Mouse (Mus musculus) liver, embryonic 14.5 days (tissue): Measurements from ENCODE around the gene Ptpn5. TPM values are rescaled to one million over a fixed set of nuclear protein-coding genes. Genes with fewer than 3 reads are reported as not detected.

ENCODE experiments used
- ATAC-seq: fragments of 200-750 bp; cut with Nextera tagmentation; 2 replicates; pipeline ENCODE4 v1.8.0; 2017; ENCODE audit warnings: moderate number of reproducible peaks, mild to moderate bottlenecking, moderate library complexity; ENCODE audit not compliant: insufficient read depth
- DNase-seq, 3 experiments: peaks; one replicate each; pipeline ENCODE4 v3.0.0-alpha.2; 2012 to 2013; ENCODE audit warnings: low read depth in 3 of 3, low spot score in 3 of 3
- H3K27ac ChIP-seq: fragments of 300-500 bp; sonication (generic); 2 replicates; pipeline ENCODE4 v1.5.1; 2014; ENCODE audit warnings: moderate library complexity, mild to moderate bottlenecking, control low read depth, inconsistent platforms
- H3K27me3 ChIP-seq: fragments of 300-500 bp; sonication (generic); 2 replicates; pipeline ENCODE4 v1.6.1; 2014; ENCODE audit warnings: mild to moderate bottlenecking, low read length, moderate library complexity; ENCODE audit not compliant: control insufficient read depth, insufficient read depth
- H3K36me3 ChIP-seq: fragments of 300-500 bp; sonication (generic); replicated peaks from 2 replicates; pipeline ENCODE4 v1.6.1; 2014; ENCODE audit warnings: low read depth; ENCODE audit not compliant: control insufficient read depth, insufficient read depth
- H3K4me1 ChIP-seq, 2 experiments: fragments of 200-500 bp in 1 of 2; fragments of 300-500 bp in 1 of 2; sonication (generic) in 1 of 2; replicated peaks; 2 replicates each; pipeline ENCODE4 v1.6.1; 2012 to 2014; ENCODE audit warnings: antibody characterized with exemption in 1 of 2, inconsistent platforms in 1 of 2, low read length in 1 of 2; ENCODE audit not compliant: control insufficient read depth in 2 of 2, insufficient read depth in 2 of 2
- H3K4me2 ChIP-seq: fragments of 300-500 bp; sonication (generic); 2 replicates; pipeline ENCODE4 v1.6.1; 2014; ENCODE audit warnings: low read depth, mild to moderate bottlenecking, control low read depth, moderate library complexity
- H3K4me3 ChIP-seq, 2 experiments: fragments of 200-500 bp in 1 of 2; fragments of 300-500 bp in 1 of 2; sonication (generic) in 1 of 2; 2 replicates each; pipeline ENCODE4 v1.5.1; 2012 to 2014; ENCODE audit warnings: low read depth in 2 of 2, low read length in 2 of 2, mild to moderate bottlenecking in 2 of 2, control low read depth in 1 of 2, inconsistent platforms in 1 of 2, moderate library complexity in 1 of 2; ENCODE audit not compliant: insufficient read depth in 1 of 2
- H3K9ac ChIP-seq: fragments of 300-500 bp; sonication (generic); replicated peaks from 2 replicates; pipeline ENCODE4 v1.6.1; 2014; ENCODE audit warnings: mild to moderate bottlenecking, control low read depth, moderate library complexity
- H3K9me3 ChIP-seq: fragments of 300-500 bp; sonication (generic); 2 replicates; pipeline ENCODE4 v1.6.1; 2016; ENCODE audit warnings: low read length, mixed read lengths; ENCODE audit not compliant: control insufficient read depth
- CTCF ChIP-seq: IDR thresholded peaks from 2 replicates; pipeline ENCODE4 v1.5.1; 2016; ENCODE audit warnings: antibody characterized with exemption, low read depth, control low read depth
- EP300 ChIP-seq: IDR thresholded peaks from 2 replicates; pipeline ENCODE4 v1.6.1; 2016; ENCODE audit warnings: antibody characterized with exemption, low read depth
- WGBS: fragments of 180-500 bp; shearing (Covaris S2); extraction: QIAGEN DNeasy Blood & Tissue Kit; methylation state at CpG from one replicate; pipeline ENCODE4 v1.1.7; 2014; ENCODE audit not compliant: insufficient replicate concordance; 5-methylcytosine and 5-hydroxymethylcytosine counted together
- polyA plus RNA-seq, 2 experiments: library from polyadenylated mRNA; depleted of rRNA in 1 of 2; stranded (reverse) in 1 of 2; unstranded in 1 of 2; fragments of >200 nt; fragmentation: Nextera tagmentation in 1 of 2; extraction: Ambion mirVana in 1 of 2; gene quantifications; 2 replicates each; pipeline versions ENCODE4 v1.2.1 to v1.2.3; 2012 to 2014

The Ptpn5 gene
- polyA plus RNA-seq, 2 experiments, result not detected

- DNase-seq (no peak), ATAC-seq (no peak)
- Histone ChIP-seq H3K27me3 (no peaks in the 10 kb centered on the region), H3K9ac (no peak overlapping the region), H3K36me3 (no peaks in the 10 kb centered on the region), H3K4me3 (no peak overlapping the region), H3K9me3 (no peaks in the 10 kb centered on the region), H3K4me1 (peaks cover 0 to 10% of the 10 kb centered on the region in 2 experiments; a peak in 1 of 4 replicates), H3K27ac (no peak overlapping the region), H3K4me2 (no peak overlapping the region)
- 49% methylated on average over 5 of the region's 5 CpGs for WGBS
- TF ChIP-seq EP300 (no peak), CTCF (peak; percentile 39; the same call in 1 of the 2 replicates)
Observed at GRCm38 (mm10) chr7:47072551-47072950, 60.9 kb downstream of the Ptpn5 start.

- H3K9ac ChIP-seq, result no peak overlapping the region
- no peaks in the 10 kb centered on the region for H3K27me3 ChIP-seq
- 0 out of 2 replicates have a peak, but pooled peaks have one; percentile 21 for ATAC-seq
- H3K4me2 ChIP-seq, result no peak overlapping the region
- H3K27ac ChIP-seq, result no peak overlapping the region
- no peak overlapping the region for H3K4me3 ChIP-seq
- H3K9me3 ChIP-seq, result no peaks in the 10 kb centered on the region
- 41% methylated on average over 5 of the region's 5 CpGs for WGBS
- no peaks in the 10 kb centered on the region for H3K36me3 ChIP-seq
- TF ChIP-seq EP300 (no peak), CTCF (no peak)
- peaks cover 0 to 2% of the 10 kb centered on the region in 2 experiments; a peak in 2 of 4 replicates for H3K4me1 ChIP-seq
- DNase-seq, result no peak
Observed at GRCm38 (mm10) chr7:47067879-47068278, 65.6 kb downstream of the Ptpn5 start.

- DNase-seq (no peak), ATAC-seq (no peak)
- Histone ChIP-seq H3K4me2 (no peak overlapping the region), H3K9me3 (no peaks in the 10 kb centered on the region), H3K36me3 (no peaks in the 10 kb centered on the region), H3K4me3 (no peak overlapping the region), H3K27me3 (no peaks in the 10 kb centered on the region), H3K4me1 (peaks cover 0 to 2% of the 10 kb centered on the region in 2 experiments; a peak in 2 of 4 replicates), H3K9ac (no peak overlapping the region), H3K27ac (no peak overlapping the region)
- TF ChIP-seq CTCF, result no peak
- no peak for TF ChIP-seq EP300
- 64% methylated on average over 3 of the region's 3 CpGs for WGBS
Observed at GRCm38 (mm10) chr7:47066942-47067341, 66.5 kb downstream of the Ptpn5 start.

- Histone ChIP-seq H3K9ac (no peak overlapping the region), H3K27me3 (no peaks in the 10 kb centered on the region), H3K4me2 (peak overlapping the region; percentile 39), H3K4me3 (no peak overlapping the region), H3K9me3 (no peaks in the 10 kb centered on the region), H3K4me1 (peaks cover 2 to 13% of the 10 kb centered on the region in 2 experiments), H3K36me3 (no peaks in the 10 kb centered on the region), H3K27ac (no peak overlapping the region)
- 57% methylated on average over 5 of the region's 5 CpGs for WGBS
- no peak for ATAC-seq
- TF ChIP-seq CTCF (no peak), EP300 (no peak)
- DNase-seq, result no peak
Observed at GRCm38 (mm10) chr7:47061560-47061959, 71.9 kb downstream of the Ptpn5 start.

- Histone ChIP-seq H3K4me3 (no peak overlapping the region), H3K27me3 (no peaks in the 10 kb centered on the region), H3K4me1 (peaks cover 2 to 22% of the 10 kb centered on the region in 2 experiments), H3K4me2 (no peak overlapping the region), H3K27ac (no peak overlapping the region), H3K9ac (no peak overlapping the region), H3K9me3 (no peaks in the 10 kb centered on the region), H3K36me3 (no peaks in the 10 kb centered on the region)
- WGBS, result 9% methylated on average over 7 of the region's 7 CpGs
- peak; percentile 54; the same call in 1 of the 2 replicates for ATAC-seq
- DNase-seq, result no peak
- TF ChIP-seq CTCF (no peak), EP300 (no peak)
Observed at GRCm38 (mm10) chr7:47059339-47059738, 74.1 kb downstream of the Ptpn5 start.
